Mouse (Mus musculus): ENCODE results near the gene Meox1.
A peak's percentile ranks its signal among the peaks of the same experiment; 100 is the strongest.

The Meox1 gene

GRCm38 (mm10) chr11:101894204-101894603, at the start of gene Meox1:
Gene Meox1, minus strand, starts transcription at chr11:101894374.
- TF ChIP-seq GATA4 (IDR thresholded peaks at IDR 0.05; ENCODE audit: insufficient replicate concordance, low read length): no peak

- TF ChIP-seq GATA4 (IDR thresholded peaks at IDR 0.05; ENCODE audit: insufficient replicate concordance, low read length): no peak
These were observed 48.9 kb upstream of the Meox1 start for GRCm38 (mm10) chr11:101943055-101943454.

GRCm38 (mm10) chr11:101937108-101937507, 42.9 kb upstream of the Meox1 start:
- TF ChIP-seq GATA4 (IDR thresholded peaks at IDR 0.05; ENCODE audit: insufficient replicate concordance, low read length): no peak

- no peak for TF ChIP-seq GATA4 (IDR thresholded peaks at IDR 0.05; ENCODE audit: insufficient replicate concordance, low read length)
These were observed 42.2 kb upstream of the Meox1 start for GRCm38 (mm10) chr11:101936421-101936820.

- TF ChIP-seq GATA4 (IDR thresholded peaks at IDR 0.05; ENCODE audit: insufficient replicate concordance, low read length): no peak
These were observed 41.6 kb upstream of the Meox1 start for GRCm38 (mm10) chr11:101935743-101936142.

- peak; percentile 85; the same call in 1 of the 2 replicates for TF ChIP-seq GATA4 (IDR thresholded peaks at IDR 0.05; ENCODE audit: insufficient replicate concordance, low read length)
These were observed 37.8 kb upstream of the Meox1 start for GRCm38 (mm10) chr11:101931978-101932377.

- peak; percentile 20; the same call in 1 of the 2 replicates for TF ChIP-seq GATA4 (IDR thresholded peaks at IDR 0.05; ENCODE audit: insufficient replicate concordance, low read length)
These were observed 34.0 kb upstream of the Meox1 start for GRCm38 (mm10) chr11:101928030-101928762.

- no peak for TF ChIP-seq GATA4 (IDR thresholded peaks at IDR 0.05; ENCODE audit: insufficient replicate concordance, low read length)
These were observed 32.9 kb upstream of the Meox1 start for GRCm38 (mm10) chr11:101926951-101927589.

GRCm38 (mm10) chr11:101925636-101926035, 31.5 kb upstream of the Meox1 start:
- no peak for TF ChIP-seq GATA4 (IDR thresholded peaks at IDR 0.05; ENCODE audit: insufficient replicate concordance, low read length)

GRCm38 (mm10) chr11:101924441-101924976, 30.3 kb upstream of the Meox1 start:
- TF ChIP-seq GATA4 (IDR thresholded peaks at IDR 0.05; ENCODE audit: insufficient replicate concordance, low read length): peak; percentile 29; the same call in 1 of the 2 replicates

- no peak for TF ChIP-seq GATA4 (IDR thresholded peaks at IDR 0.05; ENCODE audit: insufficient replicate concordance, low read length)
These were observed 29.8 kb upstream of the Meox1 start for GRCm38 (mm10) chr11:101923988-101924387.

GRCm38 (mm10) chr11:101921361-101921952, 27.3 kb upstream of the Meox1 start:
- TF ChIP-seq GATA4 (IDR thresholded peaks at IDR 0.05; ENCODE audit: insufficient replicate concordance, low read length): no peak

GRCm38 (mm10) chr11:101919660-101920059, 25.5 kb upstream of the Meox1 start:
- no peak for TF ChIP-seq GATA4 (IDR thresholded peaks at IDR 0.05; ENCODE audit: insufficient replicate concordance, low read length)

GRCm38 (mm10) chr11:101918609-101919008, 24.4 kb upstream of the Meox1 start:
- TF ChIP-seq GATA4 (IDR thresholded peaks at IDR 0.05; ENCODE audit: insufficient replicate concordance, low read length): no peak

- TF ChIP-seq GATA4 (IDR thresholded peaks at IDR 0.05; ENCODE audit: insufficient replicate concordance, low read length): no peak
These were observed 22.6 kb upstream of the Meox1 start for GRCm38 (mm10) chr11:101916772-101917171.

GRCm38 (mm10) chr11:101913591-101913990, 19.4 kb upstream of the Meox1 start:
- no peak for TF ChIP-seq GATA4 (IDR thresholded peaks at IDR 0.05; ENCODE audit: insufficient replicate concordance, low read length)
